Comparison of ENCODE assay signal across 20 mouse cellular contexts in genomic region chr15:88841580-88842299, GRCm38 (mm10). TPM values are rescaled to one million over a fixed set of nuclear protein-coding genes. Genes with fewer than 3 reads are reported as not detected.
DNase-seq lines count a peak whose midpoint lies in the region; ATAC-seq lines count a peak whose summit lies in the region.
"Had no signal": no experiment of that assay in that cellular context is flagged by ENCODE, and none has a peak within 500 bp of the region (broad histone marks: within the 10 kb centered on the region; RNA-seq: fewer than 3 reads in every experiment).

No protein-coding gene starts in this region.

- no peaks in the 10 kb centered on the region for H3K27me3 ChIP-seq in hindbrain, embryonic 14.5 days (ENCODE audit: control insufficient read depth, insufficient read depth, low read length)
- H3K27me3 ChIP-seq in hindbrain, embryonic 13.5 days, result no peaks in the 10 kb centered on the region
- H3K27me3 ChIP-seq in forebrain, embryonic 16.5 days (replicated peaks; ENCODE audit: control insufficient read depth, insufficient read depth, low read length), result no peaks in the 10 kb centered on the region
- H3K27me3 ChIP-seq in kidney, embryonic 14.5 days (ENCODE audit: control insufficient read depth, insufficient read depth, low read length), result no peaks in the 10 kb centered on the region
- H3K27me3 ChIP-seq: neural tube, embryonic 12.5 days had no signal

- H3K4me3 ChIP-seq in hindbrain, embryonic 14.5 days (replicated peaks; ENCODE audit: low read length), result no peak overlapping the region
- H3K4me3 ChIP-seq in hindbrain, embryonic 13.5 days, result no peak overlapping the region
- H3K4me3 ChIP-seq in forebrain, embryonic 16.5 days (replicated peaks; ENCODE audit: low read length), result no peak overlapping the region
- no peak overlapping the region for H3K4me3 ChIP-seq in kidney, embryonic 14.5 days (ENCODE audit: low read length)
- H3K4me3 ChIP-seq: erythroblast, embryonic 14.5 days; neural tube, embryonic 12.5 days had no signal

- WGBS in hindbrain, embryonic 14.5 days, result 81% methylated on average over 3 of the region's 3 CpGs
- 86% methylated on average over 3 of the region's 3 CpGs for WGBS in hindbrain, embryonic 13.5 days
- 76% methylated on average over 3 of the region's 3 CpGs for WGBS in forebrain, embryonic 16.5 days
- WGBS in kidney, embryonic 14.5 days, result 91% methylated on average over 3 of the region's 3 CpGs

- no peaks in the 10 kb centered on the region for H3K36me3 ChIP-seq in hindbrain, embryonic 14.5 days (replicated peaks; ENCODE audit: control insufficient read depth, insufficient read depth)
- H3K36me3 ChIP-seq in hindbrain, embryonic 13.5 days, result no peaks in the 10 kb centered on the region
- no peaks in the 10 kb centered on the region for H3K36me3 ChIP-seq in forebrain, embryonic 16.5 days (ENCODE audit: control insufficient read depth, insufficient read depth)
- no peaks in the 10 kb centered on the region for H3K36me3 ChIP-seq in kidney, embryonic 14.5 days (ENCODE audit: control insufficient read depth, insufficient read depth, low read length)
- H3K36me3 ChIP-seq: neural tube, embryonic 12.5 days had no signal

- no peak overlapping the region for H3K9ac ChIP-seq in hindbrain, embryonic 14.5 days
- no peak overlapping the region for H3K9ac ChIP-seq in hindbrain, embryonic 13.5 days
- H3K9ac ChIP-seq in forebrain, embryonic 16.5 days (replicated peaks; ENCODE audit: low read depth, low read length), result no peak overlapping the region
- H3K9ac ChIP-seq in kidney, embryonic 14.5 days (ENCODE audit: low read depth, low read length), result no peak overlapping the region
- H3K9ac ChIP-seq: forebrain, postnatal 0 days; liver, postnatal 0 days; neural tube, embryonic 12.5 days had no signal

- peak; percentile 7; the same call in 1 of the 2 replicates for ATAC-seq in hindbrain, embryonic 14.5 days (ENCODE audit: low FRiP score)
- no peak for ATAC-seq in hindbrain, embryonic 13.5 days (ENCODE audit: low FRiP score)
- peak; percentile 38 for ATAC-seq in cerebellum, adult (ENCODE audit: insufficient number of reproducible peaks, low FRiP score, low TSS enrichment)
- ATAC-seq in forebrain, embryonic 16.5 days, result no peak
- ATAC-seq in kidney, embryonic 14.5 days (ENCODE audit: low FRiP score, low TSS enrichment), result no peak
- ATAC-seq: forebrain, postnatal 0 days; liver, postnatal 0 days had no signal

- peaks cover 19% of the 10 kb centered on the region for H3K4me1 ChIP-seq in hindbrain, embryonic 14.5 days (replicated peaks; ENCODE audit: control insufficient read depth, insufficient read depth, low read length)
- H3K4me1 ChIP-seq in hindbrain, embryonic 13.5 days (replicated peaks), result peaks cover 34% of the 10 kb centered on the region
- peaks cover 22% of the 10 kb centered on the region for H3K4me1 ChIP-seq in forebrain, embryonic 16.5 days (replicated peaks; ENCODE audit: control insufficient read depth, insufficient read depth, low read length)
- peaks cover 10% of the 10 kb centered on the region; the same call in 1 of the 2 replicates for H3K4me1 ChIP-seq in kidney, embryonic 14.5 days (ENCODE audit: control insufficient read depth, insufficient read depth, low read length)

- no peaks in the 10 kb centered on the region for H3K9me3 ChIP-seq in hindbrain, embryonic 14.5 days (ENCODE audit: control insufficient read depth, low read length)
- H3K9me3 ChIP-seq in hindbrain, embryonic 13.5 days, result no peaks in the 10 kb centered on the region
- no peaks in the 10 kb centered on the region for H3K9me3 ChIP-seq in forebrain, embryonic 16.5 days (ENCODE audit: control insufficient read depth, low read length)
- H3K9me3 ChIP-seq in kidney, embryonic 14.5 days (ENCODE audit: control insufficient read depth, low read length), result no peaks in the 10 kb centered on the region
- H3K9me3 ChIP-seq: neural tube, embryonic 12.5 days had no signal

- no peak for DNase-seq in hindbrain, embryonic 14.5 days (ENCODE audit: low spot score)
- peak; percentile 88 for DNase-seq in brain, adult 2 months (ENCODE audit: low read depth, low spot score)
- DNase-seq in cerebellum, postnatal 10 days, result peak; percentile 99
- no peak for DNase-seq in gastrocnemius, adult 8-10 months (ENCODE audit: low spot score in 2 of 2)
- DNase-seq: adrenal gland, postnatal 14 days; forebrain, postnatal 0 days; gastrocnemius, postnatal 25 days; kidney, adult 11 months; kidney, postnatal 10 days; liver; liver, postnatal 0 days; lung, postnatal 14 days; right cerebral cortex, postnatal 25 days; thymus, postnatal 36 days had no signal

- H3K27ac ChIP-seq in hindbrain, embryonic 14.5 days, result no peak overlapping the region
- no peak overlapping the region for H3K27ac ChIP-seq in hindbrain, embryonic 13.5 days
- H3K27ac ChIP-seq in forebrain, embryonic 16.5 days (ENCODE audit: low read length), result no peak overlapping the region
- H3K27ac ChIP-seq in kidney, embryonic 14.5 days (ENCODE audit: low read depth, low read length), result no peak overlapping the region
- H3K27ac ChIP-seq: neural tube, embryonic 12.5 days had no signal

- no peak overlapping the region for H3K4me2 ChIP-seq in hindbrain, embryonic 14.5 days (replicated peaks)
- H3K4me2 ChIP-seq in hindbrain, embryonic 13.5 days, result no peak overlapping the region
- no peak overlapping the region for H3K4me2 ChIP-seq in forebrain, embryonic 16.5 days (ENCODE audit: low read length)
- no peak overlapping the region for H3K4me2 ChIP-seq in kidney, embryonic 14.5 days (replicated peaks; ENCODE audit: low read depth, low read length)
- H3K4me2 ChIP-seq: neural tube, embryonic 12.5 days had no signal

RNA-seq across cellular contexts. Expression of gene Pim3, which starts 20.2 kb away (rescaled TPM):
- polyA plus RNA-seq in hindbrain, embryonic 14.5 days (2014; fragmentation: Nextera tagmentation; extraction: Ambion mirVana), result 52.1 and 61.0 TPM in 2 replicates
- 45.6 and 47.2 TPM in 2 replicates for polyA plus RNA-seq in hindbrain, embryonic 13.5 days (2015; fragmentation: Nextera tagmentation; extraction: Ambion mirVana)
- 58.2 and 70.7 TPM in 2 replicates for polyA plus RNA-seq in forebrain, embryonic 16.5 days (2015; fragmentation: Nextera tagmentation; extraction: Ambion mirVana)
- total RNA-seq in gastrocnemius, adult 8-10 months (2022), result 10 to 100 TPM; 19.5 to 42.9 (median 25.7) TPM
- 37.4 and 46.2 TPM in 2 replicates for polyA plus RNA-seq in kidney, embryonic 14.5 days (2014; fragmentation: Nextera tagmentation; extraction: Ambion mirVana)

RNA-seq across cellular contexts. Expression of gene Creld2, which starts 22.3 kb away (rescaled TPM):
- 59.5 and 64.0 TPM in 2 replicates for polyA plus RNA-seq in hindbrain, embryonic 14.5 days (2014; fragmentation: Nextera tagmentation; extraction: Ambion mirVana)
- 57.1 and 60.0 TPM in 2 replicates for polyA plus RNA-seq in hindbrain, embryonic 13.5 days (2015; fragmentation: Nextera tagmentation; extraction: Ambion mirVana)
- 57.3 and 60.4 TPM in 2 replicates for polyA plus RNA-seq in forebrain, embryonic 16.5 days (2015; fragmentation: Nextera tagmentation; extraction: Ambion mirVana)
- 1 to 10 TPM; 6.5 to 9.4 (median 8.1) TPM for total RNA-seq in gastrocnemius, adult 8-10 months (2022)
- 80.3 and 100 TPM in 2 replicates for polyA plus RNA-seq in kidney, embryonic 14.5 days (2014; fragmentation: Nextera tagmentation; extraction: Ambion mirVana)

RNA-seq across cellular contexts. Expression of gene Alg12, which starts 22.6 kb away (rescaled TPM):
- 9.0 and 10.0 TPM in 2 replicates for polyA plus RNA-seq in hindbrain, embryonic 14.5 days (2014; fragmentation: Nextera tagmentation; extraction: Ambion mirVana)
- polyA plus RNA-seq in hindbrain, embryonic 13.5 days (2015; fragmentation: Nextera tagmentation; extraction: Ambion mirVana), result 8.1 and 8.7 TPM in 2 replicates
- polyA plus RNA-seq in forebrain, embryonic 16.5 days (2015; fragmentation: Nextera tagmentation; extraction: Ambion mirVana), result 6.6 and 8.8 TPM in 2 replicates
- total RNA-seq in gastrocnemius, adult 8-10 months (2022), result 1 to 10 TPM; 2.5 to 5.6 (median 3.7) TPM
- 8.6 and 13.7 TPM in 2 replicates for polyA plus RNA-seq in kidney, embryonic 14.5 days (2014; fragmentation: Nextera tagmentation; extraction: Ambion mirVana)

Comparison
In these comparisons a context has a peak if more than half of its experiments do, and no peak if none do; other contexts are left out.
1. ATAC-seq: peak in hindbrain, embryonic 14.5 days (single experiment) and cerebellum, adult (single experiment); none in hindbrain, embryonic 13.5 days (single experiment), forebrain, embryonic 16.5 days (single experiment) and kidney, embryonic 14.5 days (single experiment).
2. DNase-seq: peak in brain, adult 2 months (single experiment) and cerebellum, postnatal 10 days (2 of 2); none in hindbrain, embryonic 14.5 days (single experiment) and gastrocnemius, adult 8-10 months (0 of 2).